Mouse (Mus musculus) bone marrow, adult 2 months (tissue): ENCODE measurements around the gene Nkain4.

Source experiments
- CTCF ChIP-seq: fragments of 200-500 bp; IDR thresholded peaks from 2 replicates; pipeline ENCODE4 v1.5.1; 2011; ENCODE audit warnings: low read length, control low read depth; ENCODE audit not compliant: control insufficient read depth, insufficient read depth
- POLR2A ChIP-seq: fragments of 200-500 bp; IDR thresholded peaks from 2 replicates; pipeline ENCODE4 v1.6.1; 2011; ENCODE audit warnings: low read depth, mild to moderate bottlenecking, control low read depth, low read length, borderline replicate concordance; ENCODE audit not compliant: control insufficient read depth

DNA sequence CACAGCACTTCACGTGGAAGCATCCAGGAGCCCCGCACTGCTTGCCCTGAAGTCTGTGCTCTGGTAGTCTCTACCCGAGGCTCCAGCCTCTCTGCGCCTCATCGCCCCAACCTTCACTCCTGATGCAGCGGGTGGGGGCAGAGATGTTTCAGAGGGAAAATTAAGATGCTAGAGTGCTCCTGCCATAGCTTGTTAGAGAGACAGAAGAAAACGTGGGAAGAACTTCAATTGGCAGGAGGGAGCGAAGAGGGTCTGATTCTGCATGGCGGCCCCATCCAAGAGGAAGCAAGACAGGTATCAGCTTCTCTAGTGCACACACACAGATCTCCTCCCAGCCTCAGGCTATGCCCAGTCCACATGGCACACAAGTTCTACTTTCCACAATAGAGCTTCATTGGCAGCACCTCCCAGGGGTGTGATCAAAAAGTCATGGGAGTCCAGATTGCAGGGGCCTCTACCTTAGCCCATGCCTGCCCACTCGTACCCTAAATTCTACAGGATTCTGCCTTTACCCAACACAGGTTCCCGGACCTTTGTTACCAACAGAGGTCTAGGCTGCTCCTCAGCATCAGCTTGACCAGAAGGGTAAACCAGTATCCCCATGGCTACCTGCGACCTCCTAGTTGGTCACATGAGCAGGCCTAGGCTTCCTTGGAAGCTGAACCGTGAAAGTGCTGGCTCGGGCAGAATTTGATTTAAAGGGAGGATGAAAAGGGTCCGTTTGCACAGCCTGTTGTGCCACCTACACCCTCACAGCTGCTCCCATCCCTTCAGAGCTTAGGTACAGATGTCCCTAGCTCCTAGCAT, 57.5 kb downstream of the Nkain4 start:
- no peak for TF ChIP-seq POLR2A
- no peak for TF ChIP-seq CTCF
